Mouse (Mus musculus) limb, embryonic 13.5 days (tissue): ENCODE results near the gene Mybpc2. TPM values are rescaled to one million over a fixed set of nuclear protein-coding genes. Genes with fewer than 3 reads are reported as not detected.

Experiments used
- ATAC-seq: fragments of 200-750 bp; cut with Nextera tagmentation; 2 replicates; pipeline ENCODE4 v1.8.0; 2017; ENCODE audit warnings: low read depth, moderate number of reproducible peaks, moderate TSS enrichment; ENCODE audit not compliant: low FRiP score
- H3K27ac ChIP-seq: fragments of 300-500 bp; sonication (generic); 2 replicates; pipeline ENCODE4 v1.5.1; 2015; ENCODE audit warnings: inconsistent platforms, mild to moderate bottlenecking, moderate library complexity
- H3K27me3 ChIP-seq: fragments of 300-500 bp; sonication (generic); 2 replicates; pipeline ENCODE4 v1.6.1; 2015; ENCODE audit warnings: mild to moderate bottlenecking, inconsistent platforms
- H3K36me3 ChIP-seq: fragments of 300-500 bp; sonication (generic); 2 replicates; pipeline ENCODE4 v1.6.1; 2015; ENCODE audit warnings: inconsistent platforms, mild to moderate bottlenecking, moderate library complexity
- H3K4me1 ChIP-seq: fragments of 300-500 bp; sonication (generic); 2 replicates; pipeline ENCODE4 v1.6.1; 2015; ENCODE audit warnings: inconsistent platforms
- H3K4me2 ChIP-seq: fragments of 300-500 bp; sonication (generic); replicated peaks from 2 replicates; pipeline ENCODE4 v1.6.1; 2015; ENCODE audit warnings: inconsistent platforms, mild to moderate bottlenecking, moderate library complexity
- H3K4me3 ChIP-seq: fragments of 300-500 bp; sonication (generic); 2 replicates; pipeline ENCODE4 v1.5.1; 2015; ENCODE audit warnings: moderate library complexity, mild to moderate bottlenecking, inconsistent platforms
- H3K9ac ChIP-seq: fragments of 300-500 bp; sonication (generic); 2 replicates; pipeline ENCODE4 v1.6.1; 2015; ENCODE audit warnings: mild to moderate bottlenecking, inconsistent platforms
- H3K9me3 ChIP-seq: fragments of 300-500 bp; sonication (generic); 2 replicates; pipeline ENCODE4 v1.6.1; 2016; ENCODE audit warnings: inconsistent platforms
- WGBS: fragments of 180-500 bp; shearing (Covaris S2); methylation state at CpG from one replicate; pipeline ENCODE4 v1.1.7; 2015; 5-methylcytosine and 5-hydroxymethylcytosine counted together
- polyA plus RNA-seq: library from polyadenylated mRNA; unstranded; fragments of >200 nt; fragmentation: Nextera tagmentation; extraction: Ambion mirVana; gene quantifications from 2 replicates; pipeline ENCODE4 v1.2.1, GENCODE M21; 2015

Mybpc2 gene
- 0.08 and 0.10 TPM in 2 replicates for polyA plus RNA-seq

DNA sequence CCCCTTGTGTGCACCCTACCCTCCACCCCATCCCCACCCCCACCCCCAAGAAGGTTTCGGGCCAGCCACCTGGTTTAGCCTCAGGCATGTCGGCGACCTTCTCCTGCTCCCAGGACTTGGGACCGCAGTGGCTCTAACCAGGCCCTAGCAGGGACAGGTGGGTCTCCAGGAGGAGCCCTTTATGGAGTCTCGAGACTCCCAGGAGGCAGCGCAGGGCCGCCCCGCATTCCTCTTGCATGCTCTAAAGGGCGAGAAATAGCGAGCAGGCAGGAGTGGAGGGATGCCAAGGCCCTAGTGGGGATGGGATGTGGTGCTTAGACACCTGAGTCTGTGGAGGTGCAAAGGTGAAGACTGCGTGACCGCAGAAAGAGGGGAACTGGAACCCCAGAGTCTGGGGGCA, at the start of gene Mybpc2:
Mybpc2 (minus strand) TSS at position 155 of the 400 bp plus-strand sequence.
- Histone ChIP-seq H3K4me1 (peaks cover 17% of the 10 kb centered on the region), H3K9ac (peak within 1 kb of the TSS; percentile 31), H3K36me3 (no peaks in the 10 kb centered on the region), H3K27ac (no peak within 1 kb of the TSS), H3K9me3 (no peaks in the 10 kb centered on the region), H3K4me3 (peak within 1 kb of the TSS; percentile 3; the same call in 1 of the 2 replicates), H3K27me3 (peaks cover 89% of the 10 kb centered on the region), H3K4me2 (peak within 1 kb of the TSS; percentile 14; the same call in 1 of the 2 replicates)
- ATAC-seq = no peak
- 27% methylated on average over 12 of the region's 12 CpGs for WGBS

DNA sequence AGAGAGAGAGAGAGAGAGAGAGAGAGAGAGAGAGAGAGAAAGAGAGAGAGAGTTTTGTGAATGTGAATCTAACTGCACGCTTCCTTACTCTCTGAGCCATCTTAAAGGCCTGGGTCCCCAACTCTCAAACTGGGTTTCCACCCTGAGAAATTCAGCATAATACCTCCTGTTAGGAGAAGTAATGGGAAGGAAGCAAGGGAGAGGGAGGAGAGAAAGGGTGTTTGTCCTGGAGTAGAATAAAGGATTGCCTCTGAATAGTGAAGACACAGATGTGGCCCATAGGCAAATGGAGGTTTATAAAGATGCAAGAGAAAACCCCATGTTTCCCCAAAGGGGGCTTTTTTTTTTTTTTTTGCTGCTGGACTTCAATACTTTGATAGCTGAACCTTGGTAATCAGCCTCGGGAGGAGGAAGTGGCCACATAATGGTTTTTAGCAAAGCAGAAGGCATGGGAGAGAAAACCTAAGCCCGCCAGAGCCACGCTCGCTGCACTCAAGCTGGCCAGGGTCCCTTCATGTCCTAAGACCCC, 48.6 kb upstream of the Mybpc2 start:
- 80% methylated on average over 5 of the region's 5 CpGs for WGBS
- H3K9ac ChIP-seq = no peak overlapping the region
- no peak overlapping the region for H3K4me2 ChIP-seq
- no peak for ATAC-seq
- peaks cover 9% of the 10 kb centered on the region; the same call in 1 of the 2 replicates for H3K27me3 ChIP-seq
- no peaks in the 10 kb centered on the region for H3K9me3 ChIP-seq
- no peaks in the 10 kb centered on the region for H3K36me3 ChIP-seq
- no peak overlapping the region for H3K27ac ChIP-seq
- H3K4me1 ChIP-seq = no peaks in the 10 kb centered on the region
- no peak overlapping the region for H3K4me3 ChIP-seq

DNA sequence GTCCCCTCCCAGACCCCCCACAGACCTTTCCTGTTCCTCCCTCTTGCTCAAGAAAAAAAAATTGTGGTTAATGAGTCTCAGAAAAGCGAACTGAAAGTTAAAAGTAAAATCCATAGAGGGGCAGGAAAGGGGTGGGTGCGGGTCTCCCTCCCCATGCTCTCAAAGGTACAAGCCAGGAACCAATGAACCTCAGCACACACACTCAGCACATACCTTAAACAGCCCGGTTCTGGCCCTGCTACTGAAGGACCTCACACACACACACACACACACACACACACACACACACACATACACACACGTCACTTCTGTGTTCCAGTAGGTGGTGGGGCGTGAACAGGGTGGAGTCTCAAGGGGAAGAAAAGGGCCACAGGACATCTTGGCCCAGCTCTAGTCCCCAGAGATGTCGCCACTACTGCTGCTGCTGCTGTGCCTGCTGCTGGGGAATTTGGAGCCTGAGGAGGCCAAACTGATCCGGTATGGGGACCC, 47.8 kb upstream of the Mybpc2 start, which contains the start of gene Napsa:
Napsa (plus strand) TSS at position 168 of the 489 bp plus-strand sequence.
- Histone ChIP-seq H3K27ac (no peak within 1 kb of the TSS), H3K9ac (no peak within 1 kb of the TSS), H3K4me1 (no peaks in the 10 kb centered on the region), H3K9me3 (no peaks in the 10 kb centered on the region), H3K4me2 (no peak within 1 kb of the TSS), H3K36me3 (no peaks in the 10 kb centered on the region), H3K27me3 (peaks cover 9% of the 10 kb centered on the region; the same call in 1 of the 2 replicates), H3K4me3 (no peak within 1 kb of the TSS)
- ATAC-seq = no peak
- WGBS = 40% methylated on average over 7 of the region's 7 CpGs

DNA sequence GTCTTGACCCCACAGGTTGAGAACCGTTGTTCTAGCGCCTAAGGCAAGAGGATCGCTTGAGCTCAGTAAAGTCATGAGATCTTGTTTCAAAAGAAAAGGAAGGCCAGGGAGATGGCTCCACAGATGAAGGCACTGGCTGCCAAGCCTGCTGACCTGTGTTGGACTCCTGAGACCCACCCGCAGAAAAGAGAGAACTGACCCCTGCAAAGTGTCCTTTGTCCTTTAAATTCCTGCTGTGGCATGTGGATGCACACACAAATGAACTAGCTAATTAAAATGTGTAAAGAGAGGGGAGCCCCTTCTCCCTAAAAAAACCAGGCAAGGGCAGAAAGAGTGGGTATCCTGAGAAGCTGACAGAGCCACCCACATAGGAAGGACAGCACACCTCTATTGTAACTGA, 47.4 kb upstream of the Mybpc2 start:
- Histone ChIP-seq H3K4me2 (no peak overlapping the region), H3K9ac (no peak overlapping the region), H3K4me1 (no peaks in the 10 kb centered on the region), H3K4me3 (no peak overlapping the region), H3K9me3 (no peaks in the 10 kb centered on the region), H3K27ac (no peak overlapping the region), H3K27me3 (peaks cover 9% of the 10 kb centered on the region; the same call in 1 of the 2 replicates), H3K36me3 (no peaks in the 10 kb centered on the region)
- no peak for ATAC-seq
- 67% methylated on average over 4 of the region's 4 CpGs for WGBS

DNA sequence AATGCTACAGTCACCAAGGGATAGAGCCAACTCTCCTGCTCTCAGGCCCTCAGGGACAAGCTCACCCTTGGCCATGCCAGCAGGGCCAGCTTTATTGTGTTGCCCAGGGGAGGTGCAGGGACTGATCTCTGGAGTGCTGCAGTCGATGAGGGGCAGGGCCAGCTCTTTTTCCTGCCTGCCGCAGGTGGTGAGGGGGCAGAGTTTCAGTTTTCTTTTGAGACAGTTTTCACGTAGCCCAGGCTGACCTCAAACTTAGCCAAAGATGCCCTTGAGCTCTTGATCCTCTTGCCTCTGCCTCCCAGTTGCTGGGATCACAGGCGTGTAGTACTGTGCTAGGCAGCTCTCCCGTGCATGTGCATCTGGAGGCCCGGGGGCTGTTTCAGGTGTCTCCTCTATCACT, 46.5 kb upstream of the Mybpc2 start:
- Histone ChIP-seq H3K4me3 (no peak overlapping the region), H3K4me2 (no peak overlapping the region), H3K27me3 (peaks cover 9% of the 10 kb centered on the region; the same call in 1 of the 2 replicates), H3K4me1 (no peaks in the 10 kb centered on the region), H3K27ac (no peak overlapping the region), H3K9ac (no peak overlapping the region), H3K36me3 (no peaks in the 10 kb centered on the region), H3K9me3 (no peaks in the 10 kb centered on the region)
- ATAC-seq = no peak
- 83% methylated on average over 6 of the region's 6 CpGs for WGBS

DNA sequence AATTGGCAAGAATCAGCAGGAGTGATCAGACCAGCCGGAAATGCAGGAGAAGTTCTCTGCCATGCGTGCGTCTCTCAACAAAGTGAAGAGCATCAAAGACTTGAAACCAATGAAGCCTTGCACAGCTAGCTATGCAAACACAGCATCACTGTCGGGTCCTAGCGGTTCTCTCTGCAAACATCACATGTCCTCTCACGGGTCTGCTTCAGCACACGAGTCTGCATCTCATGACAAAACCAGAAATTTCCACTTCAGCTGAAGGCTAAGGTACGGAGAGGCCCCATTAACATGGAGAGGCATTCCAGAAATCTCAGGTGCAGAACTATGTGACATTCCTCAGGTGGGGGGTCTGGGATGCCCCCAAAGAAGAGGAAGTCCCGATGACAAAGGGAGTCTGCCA, 44.3 kb upstream of the Mybpc2 start:
- Histone ChIP-seq H3K36me3 (no peaks in the 10 kb centered on the region), H3K4me2 (no peak overlapping the region), H3K9ac (no peak overlapping the region), H3K27me3 (peaks cover 9% of the 10 kb centered on the region; the same call in 1 of the 2 replicates), H3K4me1 (no peaks in the 10 kb centered on the region), H3K4me3 (no peak overlapping the region), H3K27ac (no peak overlapping the region), H3K9me3 (no peaks in the 10 kb centered on the region)
- ATAC-seq = no peak
- 73% methylated on average over 9 of the region's 9 CpGs for WGBS

DNA sequence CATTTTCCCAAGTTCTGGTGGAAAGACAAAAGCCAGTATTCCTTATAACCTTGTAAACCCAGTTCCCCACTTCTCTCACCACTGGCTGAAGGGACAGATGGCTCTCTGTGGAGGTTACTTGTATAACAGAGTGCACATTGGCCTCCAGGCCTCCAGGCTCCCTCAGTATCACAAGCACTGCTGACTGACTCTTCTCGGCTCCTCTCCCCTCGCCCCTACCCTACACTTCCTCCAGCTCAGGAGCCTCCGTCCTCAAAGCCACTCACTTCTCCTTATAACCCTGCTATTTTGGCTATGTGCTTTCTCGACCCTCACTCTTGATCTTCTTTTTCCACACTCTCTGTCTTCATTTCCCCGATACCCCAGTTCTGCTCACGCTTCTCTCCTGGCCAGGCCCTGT, 41.0 kb upstream of the Mybpc2 start:
- Histone ChIP-seq H3K36me3 (no peaks in the 10 kb centered on the region), H3K9me3 (no peaks in the 10 kb centered on the region), H3K9ac (no peak overlapping the region), H3K27me3 (no peaks in the 10 kb centered on the region; the same call in 1 of the 2 replicates), H3K4me1 (no peaks in the 10 kb centered on the region), H3K4me2 (no peak overlapping the region), H3K4me3 (no peak overlapping the region), H3K27ac (no peak overlapping the region)
- 71% methylated on average over 6 of the region's 6 CpGs for WGBS
- ATAC-seq = no peak

DNA sequence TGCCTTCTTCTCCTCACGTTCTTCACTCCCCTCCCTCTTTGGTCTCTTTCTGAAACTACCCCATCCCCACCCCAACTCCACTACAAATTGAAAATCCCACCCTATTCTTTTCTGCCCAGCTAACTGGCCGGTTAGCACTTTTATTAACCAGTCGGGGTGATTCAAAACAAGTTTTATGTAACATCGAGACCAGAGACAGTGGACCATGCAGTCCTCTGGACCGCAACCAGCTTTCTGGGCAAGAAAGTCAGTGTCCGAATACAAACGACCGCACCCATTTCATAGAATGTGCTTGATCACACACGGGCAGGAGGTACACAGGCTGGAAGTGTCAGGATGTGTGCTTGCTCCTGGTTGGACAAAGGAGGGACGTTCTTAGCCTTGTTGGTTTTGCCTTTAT, 40.0 kb upstream of the Mybpc2 start:
- H3K36me3 ChIP-seq = no peaks in the 10 kb centered on the region
- no peak for ATAC-seq
- no peak overlapping the region for H3K4me2 ChIP-seq
- no peak overlapping the region for H3K27ac ChIP-seq
- H3K4me1 ChIP-seq = no peaks in the 10 kb centered on the region
- no peak overlapping the region for H3K4me3 ChIP-seq
- H3K9ac ChIP-seq = no peak overlapping the region
- no peaks in the 10 kb centered on the region; the same call in 1 of the 2 replicates for H3K27me3 ChIP-seq
- H3K9me3 ChIP-seq = no peaks in the 10 kb centered on the region
- WGBS = 85% methylated on average over 10 of the region's 10 CpGs

DNA sequence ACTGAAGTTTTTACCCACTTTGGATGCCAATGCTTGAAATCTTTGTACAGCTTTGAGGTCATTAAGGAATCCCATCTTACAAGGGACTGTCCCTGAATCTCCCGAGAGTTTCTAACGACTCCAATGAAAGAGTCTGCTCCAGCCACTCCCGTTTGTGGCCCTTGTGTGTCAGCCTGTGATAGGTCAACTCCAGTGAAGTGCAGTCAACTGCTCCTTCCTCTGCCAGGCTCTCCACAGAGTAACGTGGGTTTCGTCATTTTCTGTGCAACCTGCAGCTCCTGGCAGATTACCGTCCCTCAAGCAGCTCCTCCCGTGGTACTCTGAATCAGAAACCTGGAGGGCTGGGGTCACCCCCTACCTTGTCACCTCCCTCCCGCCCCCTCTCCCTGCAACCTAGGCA, 38.8 kb upstream of the Mybpc2 start:
- H3K36me3 ChIP-seq = no peaks in the 10 kb centered on the region
- no peaks in the 10 kb centered on the region for H3K9me3 ChIP-seq
- no peak overlapping the region for H3K4me2 ChIP-seq
- no peak overlapping the region for H3K4me3 ChIP-seq
- H3K27ac ChIP-seq = no peak overlapping the region
- H3K4me1 ChIP-seq = no peaks in the 10 kb centered on the region
- H3K9ac ChIP-seq = no peak overlapping the region
- ATAC-seq = no peak
- no peaks in the 10 kb centered on the region; the same call in 1 of the 2 replicates for H3K27me3 ChIP-seq
- WGBS = 47% methylated on average over 8 of the region's 8 CpGs

DNA sequence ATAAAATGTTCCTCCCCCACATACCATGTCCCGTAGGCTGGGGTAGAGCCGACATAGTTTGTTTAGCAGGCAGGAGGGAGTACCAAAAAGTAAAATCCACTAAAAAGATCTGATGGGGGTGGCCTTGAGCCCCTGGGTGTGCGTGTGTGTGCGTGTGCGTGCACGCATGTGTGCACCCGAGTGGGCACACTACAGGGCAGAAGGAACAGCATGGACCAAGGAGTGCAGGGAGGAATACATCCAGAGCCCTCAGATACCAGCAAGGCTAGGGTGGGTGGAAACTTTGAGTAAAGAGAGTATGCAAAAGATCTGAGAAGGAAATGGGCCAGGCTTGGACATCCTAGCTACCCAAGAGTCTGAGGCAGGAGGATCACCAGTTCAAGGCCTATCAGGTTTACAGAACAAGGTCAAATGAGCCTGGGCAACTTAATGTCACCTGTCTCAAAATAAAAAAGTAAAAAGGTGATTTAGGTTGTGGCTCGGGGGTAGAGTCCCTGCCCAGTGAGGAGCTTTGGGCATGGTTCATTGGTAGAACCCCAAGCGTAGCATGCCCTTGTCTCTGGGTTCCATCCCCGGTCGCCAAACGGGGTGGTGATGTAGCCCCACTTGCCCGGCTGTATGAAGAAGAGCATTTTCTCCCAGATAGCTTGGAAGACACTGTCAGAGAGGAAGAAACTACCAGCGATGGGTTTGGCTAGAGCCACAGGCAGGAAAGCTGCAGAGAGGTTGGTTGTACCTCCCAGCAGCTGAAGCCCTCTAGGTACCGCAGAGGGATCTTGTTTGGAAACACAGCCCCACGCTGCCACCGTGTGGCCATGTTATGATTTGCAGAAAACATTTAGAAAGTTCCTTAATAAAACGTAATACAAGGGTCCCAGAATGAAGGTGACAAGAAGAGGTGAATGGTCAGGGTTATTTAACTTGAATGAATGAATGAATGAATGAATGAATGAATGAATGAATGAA, 36.3 kb upstream of the Mybpc2 start:
- Histone ChIP-seq H3K9me3 (no peaks in the 10 kb centered on the region), H3K27me3 (no peaks in the 10 kb centered on the region; the same call in 1 of the 2 replicates), H3K9ac (peak overlapping the region; percentile 6; the same call in 1 of the 2 replicates), H3K4me1 (no peaks in the 10 kb centered on the region), H3K4me2 (no peak overlapping the region), H3K36me3 (no peaks in the 10 kb centered on the region), H3K4me3 (no peak overlapping the region), H3K27ac (no peak overlapping the region)
- ATAC-seq = peak; percentile 48
- WGBS = 54% methylated on average over 18 of the region's 18 CpGs

DNA sequence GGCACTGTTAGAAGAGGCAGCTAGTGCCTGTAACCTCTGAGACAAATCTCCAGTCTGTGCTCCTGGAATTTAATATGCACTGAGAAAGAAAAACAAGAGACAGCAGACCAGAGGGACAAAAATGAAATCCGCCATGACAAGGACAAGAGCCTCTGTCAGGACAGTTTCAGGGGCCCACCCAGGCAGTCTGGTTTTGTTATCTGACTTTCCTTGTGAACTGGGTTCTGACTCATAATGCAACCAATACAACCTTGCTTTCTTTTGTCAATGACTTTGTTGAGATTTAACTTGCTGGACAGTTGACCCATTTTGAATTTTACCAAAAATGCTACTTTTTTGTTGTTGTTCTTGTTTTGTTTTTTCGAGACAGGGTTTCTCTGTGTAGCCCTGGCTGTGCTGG, 33.2 kb upstream of the Mybpc2 start:
- no peak overlapping the region for H3K27ac ChIP-seq
- H3K4me3 ChIP-seq = no peak overlapping the region
- H3K36me3 ChIP-seq = no peaks in the 10 kb centered on the region
- 68% methylated on average over 2 of the region's 2 CpGs for WGBS
- no peak for ATAC-seq
- no peaks in the 10 kb centered on the region; the same call in 1 of the 2 replicates for H3K27me3 ChIP-seq
- peaks cover 9% of the 10 kb centered on the region for H3K4me1 ChIP-seq
- H3K9me3 ChIP-seq = no peaks in the 10 kb centered on the region
- H3K4me2 ChIP-seq = no peak overlapping the region
- no peak overlapping the region for H3K9ac ChIP-seq

DNA sequence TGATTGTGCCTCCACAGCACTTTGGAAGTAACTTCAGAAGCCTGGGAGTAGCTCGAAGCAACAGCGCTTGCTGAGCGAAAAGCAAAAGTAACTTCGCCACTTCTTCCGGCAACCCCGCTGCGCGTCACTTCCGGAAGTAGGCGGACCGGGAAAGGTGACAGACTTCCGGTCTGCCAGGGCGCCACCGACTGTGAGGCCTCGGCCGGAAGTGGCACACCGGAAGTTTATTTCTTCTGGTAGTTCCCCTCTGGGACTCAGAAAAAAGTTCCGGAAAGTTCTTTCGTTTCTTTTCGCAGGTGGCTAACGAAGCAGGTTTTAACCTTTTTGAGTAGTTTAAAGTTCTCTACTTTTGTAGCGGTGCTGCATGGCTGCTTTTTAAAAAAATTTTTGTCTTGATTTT, 29.4 kb upstream of the Mybpc2 start, which contains the start of gene Nr1h2:
Nr1h2 (minus strand) TSS at position 126 of the 400 bp plus-strand sequence.
- peak; percentile 84 for ATAC-seq
- under 1% methylated on average over 22 of the region's 22 CpGs for WGBS
- Histone ChIP-seq H3K4me1 (peaks cover 13% of the 10 kb centered on the region), H3K27ac (peak within 1 kb of the TSS; percentile 98), H3K36me3 (peaks cover 32% of the 10 kb centered on the region), H3K9ac (peak within 1 kb of the TSS; percentile 73), H3K9me3 (no peaks in the 10 kb centered on the region), H3K4me2 (peak within 1 kb of the TSS; percentile 69), H3K4me3 (peak within 1 kb of the TSS; percentile 91), H3K27me3 (no peaks in the 10 kb centered on the region)
